Mouse (Mus musculus) right cerebral cortex, postnatal 10 days (tissue): ENCODE measurements around the gene Mrpl30.

Experiments
- DNase-seq, 2 experiments: peaks; one replicate each; pipeline ENCODE4 v3.0.0; 2021; ENCODE audit warnings: low spot score in 2 of 2

Mrpl30 gene

GRCm38 (mm10) chr1:37890025-37890652, at the start of gene Mrpl30, which contains the start of gene Mitd1:
Mrpl30 (plus strand) TSS chr1:37890477.
Mitd1 (minus strand) TSS chr1:37890411.
- peak; percentile 94 for DNase-seq

- no peak for DNase-seq
Observed at GRCm38 (mm10) chr1:37846878-37847277, 43.4 kb upstream of the Mrpl30 start.

- DNase-seq: peak in 1 of 2 experiments; percentile 45
Observed at GRCm38 (mm10) chr1:37850696-37851095, 39.6 kb upstream of the Mrpl30 start.

GRCm38 (mm10) chr1:37864511-37865400, 25.5 kb upstream of the Mrpl30 start:
- peak; percentile 100 for DNase-seq

- DNase-seq: no peak
Observed at GRCm38 (mm10) chr1:37865401-37866215, 24.7 kb upstream of the Mrpl30 start.

- DNase-seq: no peak
Observed at GRCm38 (mm10) chr1:37866286-37866685, 24.0 kb upstream of the Mrpl30 start, which contains the start of gene Tsga10. Tsga10 (minus strand) TSS chr1:37866429.

GRCm38 (mm10) chr1:37867056-37867455, 23.2 kb upstream of the Mrpl30 start:
- DNase-seq: peak in 1 of 2 experiments; percentile 58

GRCm38 (mm10) chr1:37867684-37868322, 22.5 kb upstream of the Mrpl30 start:
- no peak for DNase-seq

GRCm38 (mm10) chr1:37868640-37869039, 21.6 kb upstream of the Mrpl30 start:
- no peak for DNase-seq

- no peak for DNase-seq
Observed at GRCm38 (mm10) chr1:37869362-37869761, 20.9 kb upstream of the Mrpl30 start.

- DNase-seq: peak in 1 of 2 experiments; percentile 62
Observed at GRCm38 (mm10) chr1:37871704-37872103, 18.6 kb upstream of the Mrpl30 start, which contains the start of gene Lipt1. Lipt1 (plus strand) TSS chr1:37871738.

GRCm38 (mm10) chr1:37872131-37873067, 17.9 kb upstream of the Mrpl30 start:
- peak; percentile 89 to 93 for DNase-seq

- DNase-seq: no peak
Observed at GRCm38 (mm10) chr1:37873157-37873556, 17.1 kb upstream of the Mrpl30 start.

GRCm38 (mm10) chr1:37877736-37878460, 12.4 kb upstream of the Mrpl30 start:
- no peak for DNase-seq

GRCm38 (mm10) chr1:37883411-37883810, 6.9 kb upstream of the Mrpl30 start:
- no peak for DNase-seq

GRCm38 (mm10) chr1:37884451-37884850, 5.8 kb upstream of the Mrpl30 start:
- no peak for DNase-seq

GRCm38 (mm10) chr1:37889206-37889605, 1.1 kb upstream of the Mrpl30 start:
- no peak for DNase-seq

- DNase-seq: no peak
Observed at GRCm38 (mm10) chr1:37891400-37891799, 1.1 kb downstream of the Mrpl30 start.

GRCm38 (mm10) chr1:37894606-37895005, 4.3 kb downstream of the Mrpl30 start:
- no peak for DNase-seq
